Mouse (Mus musculus): ENCODE data around the gene Btg2.

GRCm38 (mm10) chr1:134093771-134094526, 15.0 kb upstream of the Btg2 start:
- TF ChIP-seq POLR2A (IDR thresholded peaks at IDR 0.05; ENCODE audit: borderline replicate concordance, control insufficient read depth, low read depth, low read length): no peak
- no peak for TF ChIP-seq CTCF (IDR thresholded peaks at IDR 0.05; ENCODE audit: control insufficient read depth, insufficient read depth, low read length)
